Mouse (Mus musculus): ENCODE data around the gene Akap10. TPM values are rescaled to one million over a fixed set of nuclear protein-coding genes. Genes with fewer than 3 reads are reported as not detected.

Akap10 gene
- polyA plus RNA-seq, 1 experiment from 2014 or later: 12.0 TPM

- peak overlapping the region; percentile 78 for H3K9ac ChIP-seq (replicated peaks)
- ATAC-seq (ENCODE audit: low FRiP score): peak; percentile 79
- H3K4me2 ChIP-seq: peak overlapping the region; percentile 62
- no peaks in the 10 kb centered on the region for H3K36me3 ChIP-seq
- no peaks in the 10 kb centered on the region for H3K9me3 ChIP-seq (replicated peaks)
- WGBS: 2% methylated on average over 47 of the region's 47 CpGs
- peak overlapping the region; percentile 82 for H3K4me3 ChIP-seq (replicated peaks)
- H3K27ac ChIP-seq (replicated peaks): peak overlapping the region; percentile 94
- H3K4me1 ChIP-seq: peaks cover 20% of the 10 kb centered on the region
- H3K27me3 ChIP-seq (replicated peaks): no peaks in the 10 kb centered on the region
These were observed 542 bp downstream of the Akap10 start for GRCm38 (mm10) chr11:61929323-61930097.

GRCm38 (mm10) chr11:61923309-61923708 is 6.7 kb downstream of the Akap10 start:
- Histone ChIP-seq H3K4me2 (no peak overlapping the region), H3K36me3 (peaks cover 8% of the 10 kb centered on the region; the same call in 1 of the 2 replicates), H3K27me3 (replicated peaks) (no peaks in the 10 kb centered on the region), H3K4me3 (replicated peaks) (no peak overlapping the region), H3K9me3 (replicated peaks) (no peaks in the 10 kb centered on the region), H3K4me1 (peaks cover 4% of the 10 kb centered on the region), H3K9ac (replicated peaks) (no peak overlapping the region), H3K27ac (replicated peaks) (no peak overlapping the region)
- no peak for ATAC-seq (ENCODE audit: low FRiP score)
- WGBS: 92% methylated on average over 1 of the region's 1 CpGs

- no peak overlapping the region for H3K4me2 ChIP-seq
- WGBS: 95% methylated on average over 3 of the region's 3 CpGs
- H3K27me3 ChIP-seq (replicated peaks): no peaks in the 10 kb centered on the region
- H3K9me3 ChIP-seq (replicated peaks): no peaks in the 10 kb centered on the region
- peaks cover 21% of the 10 kb centered on the region for H3K36me3 ChIP-seq
- no peak overlapping the region for H3K27ac ChIP-seq (replicated peaks)
- ATAC-seq (ENCODE audit: low FRiP score): no peak
- no peaks in the 10 kb centered on the region for H3K4me1 ChIP-seq
- H3K4me3 ChIP-seq (replicated peaks): no peak overlapping the region
- H3K9ac ChIP-seq (replicated peaks): no peak overlapping the region
These were observed 10.3 kb downstream of the Akap10 start for GRCm38 (mm10) chr11:61919702-61920101.

- Histone ChIP-seq H3K9ac (replicated peaks) (no peak overlapping the region), H3K27me3 (replicated peaks) (no peaks in the 10 kb centered on the region), H3K36me3 (peaks cover 48% of the 10 kb centered on the region), H3K4me2 (no peak overlapping the region), H3K4me3 (replicated peaks) (no peak overlapping the region), H3K4me1 (no peaks in the 10 kb centered on the region), H3K9me3 (replicated peaks) (no peaks in the 10 kb centered on the region), H3K27ac (replicated peaks) (no peak overlapping the region)
- ATAC-seq (ENCODE audit: low FRiP score): no peak
These were observed 21.7 kb downstream of the Akap10 start for GRCm38 (mm10) chr11:61908315-61908714.

- no peak overlapping the region for H3K4me3 ChIP-seq (replicated peaks)
- no peak overlapping the region for H3K4me2 ChIP-seq
- H3K27ac ChIP-seq (replicated peaks): no peak overlapping the region
- H3K4me1 ChIP-seq: no peaks in the 10 kb centered on the region
- ATAC-seq (ENCODE audit: low FRiP score): no peak
- H3K36me3 ChIP-seq: peaks cover 23% of the 10 kb centered on the region
- WGBS: 74% methylated on average over 5 of the region's 5 CpGs
- H3K9ac ChIP-seq (replicated peaks): no peak overlapping the region
- H3K27me3 ChIP-seq (replicated peaks): no peaks in the 10 kb centered on the region
- H3K9me3 ChIP-seq (replicated peaks): no peaks in the 10 kb centered on the region
These were observed 47.9 kb downstream of the Akap10 start for GRCm38 (mm10) chr11:61882183-61882582.

- ATAC-seq (ENCODE audit: low FRiP score): no peak
- H3K27me3 ChIP-seq (replicated peaks): no peaks in the 10 kb centered on the region
- H3K36me3 ChIP-seq: peaks cover 35% of the 10 kb centered on the region
- H3K4me2 ChIP-seq: no peak overlapping the region
- no peaks in the 10 kb centered on the region for H3K9me3 ChIP-seq (replicated peaks)
- H3K9ac ChIP-seq (replicated peaks): no peak overlapping the region
- H3K4me3 ChIP-seq (replicated peaks): no peak overlapping the region
- no peak overlapping the region for H3K27ac ChIP-seq (replicated peaks)
- H3K4me1 ChIP-seq: no peaks in the 10 kb centered on the region
These were observed 50.1 kb downstream of the Akap10 start for GRCm38 (mm10) chr11:61879921-61880320.

- Histone ChIP-seq H3K9me3 (replicated peaks) (no peaks in the 10 kb centered on the region), H3K4me3 (replicated peaks) (no peak overlapping the region), H3K9ac (replicated peaks) (no peak overlapping the region), H3K36me3 (peaks cover 66% of the 10 kb centered on the region), H3K4me1 (no peaks in the 10 kb centered on the region), H3K4me2 (no peak overlapping the region), H3K27ac (replicated peaks) (no peak overlapping the region), H3K27me3 (replicated peaks) (no peaks in the 10 kb centered on the region)
- no peak for ATAC-seq (ENCODE audit: low FRiP score)
- 90% methylated on average over 5 of the region's 5 CpGs for WGBS
These were observed 58.2 kb downstream of the Akap10 start for GRCm38 (mm10) chr11:61871881-61872280.

GRCm38 (mm10) chr11:61866856-61867255 is 63.2 kb downstream of the Akap10 start:
- Histone ChIP-seq H3K4me1 (no peaks in the 10 kb centered on the region), H3K36me3 (peaks cover 32% of the 10 kb centered on the region), H3K4me3 (replicated peaks) (no peak overlapping the region), H3K4me2 (no peak overlapping the region), H3K27me3 (replicated peaks) (no peaks in the 10 kb centered on the region), H3K9ac (replicated peaks) (no peak overlapping the region), H3K27ac (replicated peaks) (no peak overlapping the region), H3K9me3 (replicated peaks) (no peaks in the 10 kb centered on the region)
- no peak for ATAC-seq (ENCODE audit: low FRiP score)

GRCm38 (mm10) chr11:61861781-61862547 is 68.1 kb downstream of the Akap10 start:
- no peak overlapping the region for H3K27ac ChIP-seq (replicated peaks)
- no peak overlapping the region for H3K4me2 ChIP-seq
- H3K4me3 ChIP-seq (replicated peaks): no peak overlapping the region
- no peaks in the 10 kb centered on the region for H3K4me1 ChIP-seq
- no peak overlapping the region for H3K9ac ChIP-seq (replicated peaks)
- no peaks in the 10 kb centered on the region for H3K9me3 ChIP-seq (replicated peaks)
- 83% methylated on average over 6 of the region's 6 CpGs for WGBS
- no peak for ATAC-seq (ENCODE audit: low FRiP score)
- no peaks in the 10 kb centered on the region for H3K27me3 ChIP-seq (replicated peaks)
- H3K36me3 ChIP-seq: 0 out of 2 replicates have a peak, but pooled peaks cover 2% of the 10 kb centered on the region

GRCm38 (mm10) chr11:61859316-61859715 is 70.7 kb downstream of the Akap10 start:
- 90% methylated on average over 1 of the region's 1 CpGs for WGBS
- ATAC-seq (ENCODE audit: low FRiP score): no peak

GRCm38 (mm10) chr11:61855539-61855938 is 74.5 kb downstream of the Akap10 start:
- ATAC-seq (ENCODE audit: low FRiP score): no peak
- Histone ChIP-seq H3K27ac (replicated peaks) (peak overlapping the region; percentile 95), H3K9ac (replicated peaks) (peak overlapping the region; percentile 99), H3K4me1 (peaks cover 24% of the 10 kb centered on the region), H3K4me3 (replicated peaks) (peak overlapping the region; percentile 86), H3K27me3 (replicated peaks) (no peaks in the 10 kb centered on the region), H3K9me3 (replicated peaks) (no peaks in the 10 kb centered on the region), H3K4me2 (peak overlapping the region; percentile 79), H3K36me3 (peaks cover 1% of the 10 kb centered on the region; the same call in 1 of the 2 replicates)
- 46% methylated on average over 6 of the region's 6 CpGs for WGBS

More at GRCm38 (mm10) chr11:61859316-61859715, 70.7 kb downstream of the Akap10 start:
- no peak overlapping the region for H3K27ac ChIP-seq (replicated peaks)
- H3K27me3 ChIP-seq (replicated peaks): no peaks in the 10 kb centered on the region
- peaks cover 8% of the 10 kb centered on the region for H3K4me1 ChIP-seq
- no peaks in the 10 kb centered on the region for H3K36me3 ChIP-seq
- no peak overlapping the region for H3K4me2 ChIP-seq
- no peak overlapping the region for H3K4me3 ChIP-seq (replicated peaks)
- H3K9ac ChIP-seq (replicated peaks): no peak overlapping the region
- H3K9me3 ChIP-seq (replicated peaks): no peaks in the 10 kb centered on the region

GRCm38 (mm10) chr11:61854988-61855411 is 75.1 kb downstream of the Akap10 start, which contains the start of gene Ulk2:
Gene Ulk2, minus strand, starts transcription at chr11:61855073.
- H3K4me3 ChIP-seq (replicated peaks): peak within 1 kb of the TSS; percentile 86
- under 1% methylated on average over 58 of the region's 58 CpGs for WGBS
- H3K9me3 ChIP-seq (replicated peaks): no peaks in the 10 kb centered on the region
- peak; percentile 94 for ATAC-seq (ENCODE audit: low FRiP score)
- H3K4me1 ChIP-seq: peaks cover 27% of the 10 kb centered on the region
- H3K9ac ChIP-seq (replicated peaks): peak within 1 kb of the TSS; percentile 99
- H3K4me2 ChIP-seq: peak within 1 kb of the TSS; percentile 79
- H3K36me3 ChIP-seq: peaks cover 4% of the 10 kb centered on the region; the same call in 1 of the 2 replicates
- H3K27ac ChIP-seq (replicated peaks): peak within 1 kb of the TSS; percentile 95
- H3K27me3 ChIP-seq (replicated peaks): no peaks in the 10 kb centered on the region
